Mouse (Mus musculus) stomach, embryonic 14.5 days (tissue): ENCODE results near the gene Tubg1. TPM values are rescaled to one million over a fixed set of nuclear protein-coding genes. Genes with fewer than 3 reads are reported as not detected.
A peak's percentile ranks its signal among the peaks of the same experiment; 100 is the strongest.

Experiments used
- ATAC-seq: fragments of 200-750 bp; cut with Nextera tagmentation; 2 replicates; pipeline ENCODE4 v1.8.0; 2017; ENCODE audit warnings: low read depth, moderate TSS enrichment; ENCODE audit not compliant: insufficient number of reproducible peaks, insufficient read depth, low FRiP score
- H3K27ac ChIP-seq: fragments of 300-500 bp; sonication (generic); 2 replicates; pipeline ENCODE4 v1.5.1; 2014; ENCODE audit warnings: mild to moderate bottlenecking, low read length, moderate library complexity, mixed read lengths
- H3K27me3 ChIP-seq: fragments of 300-500 bp; sonication (generic); 2 replicates; pipeline ENCODE4 v1.6.1; 2014; ENCODE audit warnings: low read length, control low read depth, mixed read lengths; ENCODE audit not compliant: control insufficient read depth, insufficient read depth
- H3K36me3 ChIP-seq: fragments of 300-500 bp; sonication (generic); 2 replicates; pipeline ENCODE4 v1.6.1; 2014; ENCODE audit warnings: mild to moderate bottlenecking, control low read depth, low read length, moderate library complexity, mixed read lengths; ENCODE audit not compliant: control insufficient read depth, insufficient read depth
- H3K4me1 ChIP-seq: fragments of 300-500 bp; sonication (generic); 2 replicates; pipeline ENCODE4 v1.6.1; 2014; ENCODE audit warnings: low read length, control low read depth, mixed read lengths; ENCODE audit not compliant: control insufficient read depth, insufficient read depth
- H3K4me2 ChIP-seq: fragments of 300-500 bp; sonication (generic); replicated peaks from 2 replicates; pipeline ENCODE4 v1.6.1; 2014; ENCODE audit warnings: low read depth, low read length, control low read depth
- H3K4me3 ChIP-seq: fragments of 300-500 bp; sonication (generic); 2 replicates; pipeline ENCODE4 v1.5.1; 2014; ENCODE audit warnings: low read depth, low read length, control low read depth
- H3K9ac ChIP-seq: fragments of 300-500 bp; sonication (generic); replicated peaks from 2 replicates; pipeline ENCODE4 v1.6.1; 2014; ENCODE audit warnings: low read depth, mild to moderate bottlenecking, control low read depth, low read length, moderate library complexity, mixed read lengths
- H3K9me3 ChIP-seq: fragments of 300-500 bp; sonication (generic); 2 replicates; pipeline ENCODE4 v1.6.1; 2016; ENCODE audit warnings: low read depth, low read length, control low read depth; ENCODE audit not compliant: control insufficient read depth
- WGBS: fragments of 180-500 bp; shearing (Covaris S2); extraction: QIAGEN DNeasy Blood & Tissue Kit; methylation state at CpG from one replicate; pipeline ENCODE4 v1.1.7; 2014; 5-methylcytosine and 5-hydroxymethylcytosine counted together
- polyA plus RNA-seq: library from polyadenylated mRNA; unstranded; fragments of >200 nt; fragmentation: Nextera tagmentation; extraction: Ambion mirVana; gene quantifications from 2 replicates; pipeline ENCODE4 v1.2.1, GENCODE M21; 2014

Gene Tubg1
- polyA plus RNA-seq, 1 experiment from 2014 or later: 70.5 TPM

DNA sequence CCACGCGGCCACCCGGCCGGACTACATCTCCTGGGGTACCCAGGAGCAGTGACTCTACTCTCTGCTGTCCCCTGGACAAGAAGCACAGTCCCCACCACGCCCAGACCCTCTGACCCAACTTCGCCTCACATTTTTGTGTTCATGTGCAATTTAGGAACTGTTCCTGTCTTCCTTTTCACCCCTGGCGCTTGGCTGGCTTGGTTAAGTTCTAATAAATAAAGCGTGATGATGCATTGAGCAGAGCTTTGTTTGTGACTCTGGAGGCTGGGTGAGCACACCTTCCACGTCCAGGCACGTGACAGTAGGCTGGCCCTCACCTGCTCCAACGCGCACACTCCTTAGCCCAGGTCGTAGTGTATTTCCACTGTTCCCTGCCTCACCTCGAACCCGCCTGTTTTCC, 41.8 kb downstream of the Tubg1 start:
- WGBS: 88% methylated on average over 15 of the region's 15 CpGs
- peaks cover 14% of the 10 kb centered on the region; the same call in 1 of the 2 replicates for H3K4me1 ChIP-seq
- no peaks in the 10 kb centered on the region for H3K9me3 ChIP-seq
- ATAC-seq: no peak
- no peak overlapping the region for H3K4me3 ChIP-seq
- peaks cover 3% of the 10 kb centered on the region; the same call in 1 of the 2 replicates for H3K27me3 ChIP-seq
- no peak overlapping the region for H3K4me2 ChIP-seq
- H3K36me3 ChIP-seq: peaks cover 43% of the 10 kb centered on the region
- no peak overlapping the region for H3K9ac ChIP-seq
- H3K27ac ChIP-seq: no peak overlapping the region

DNA sequence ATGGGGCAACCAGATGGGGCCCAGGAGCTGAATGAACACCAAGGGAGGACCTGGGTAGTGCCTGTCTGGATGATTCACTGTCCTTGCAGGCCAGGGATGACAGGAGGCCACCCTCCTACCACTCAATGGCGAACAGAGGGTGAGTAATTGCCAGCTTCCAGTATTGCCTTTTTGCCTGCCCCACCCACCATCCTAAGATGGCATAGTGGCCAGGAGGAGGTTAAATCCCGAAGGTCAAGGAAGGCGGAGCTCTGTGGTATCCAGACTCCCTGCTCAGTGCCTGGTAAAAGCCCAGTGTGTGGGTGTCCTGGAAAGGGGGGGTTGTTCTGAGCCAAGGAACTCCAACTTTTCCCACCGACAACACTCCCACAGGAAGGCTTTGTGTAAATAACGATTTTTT, 42.6 kb downstream of the Tubg1 start:
- Histone ChIP-seq H3K36me3 (peaks cover 50% of the 10 kb centered on the region), H3K4me1 (peaks cover 14% of the 10 kb centered on the region; the same call in 1 of the 2 replicates), H3K27ac (no peak overlapping the region), H3K4me3 (no peak overlapping the region), H3K27me3 (peaks cover 6% of the 10 kb centered on the region; the same call in 1 of the 2 replicates), H3K9me3 (no peaks in the 10 kb centered on the region), H3K9ac (no peak overlapping the region), H3K4me2 (no peak overlapping the region)
- ATAC-seq: no peak
- WGBS: 57% methylated on average over 5 of the region's 5 CpGs

DNA sequence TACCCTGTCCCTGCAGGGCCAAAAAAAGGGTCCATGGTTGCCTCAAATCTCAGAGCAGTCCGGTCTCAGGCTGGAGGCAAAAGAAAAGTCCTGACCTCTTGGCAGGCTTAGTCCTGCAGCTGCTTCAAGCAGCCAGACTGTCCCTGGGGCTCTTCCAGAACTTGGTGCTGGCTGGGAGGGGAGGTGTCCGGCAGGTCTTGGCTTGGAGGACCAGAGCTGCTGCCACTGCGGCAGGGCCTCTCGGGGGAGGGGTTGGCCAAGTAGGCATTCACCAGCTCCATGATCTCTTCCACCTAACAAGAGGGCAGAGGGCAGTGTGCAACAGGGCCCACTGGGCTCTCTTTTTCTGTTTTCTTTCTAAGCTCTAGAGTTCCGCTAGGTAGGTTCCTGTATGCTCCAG, 43.0 kb downstream of the Tubg1 start:
- Histone ChIP-seq H3K4me1 (peaks cover 14% of the 10 kb centered on the region; the same call in 1 of the 2 replicates), H3K4me2 (no peak overlapping the region), H3K9ac (no peak overlapping the region), H3K9me3 (no peaks in the 10 kb centered on the region), H3K36me3 (peaks cover 55% of the 10 kb centered on the region), H3K27me3 (peaks cover 10% of the 10 kb centered on the region; the same call in 1 of the 2 replicates), H3K4me3 (no peak overlapping the region), H3K27ac (no peak overlapping the region)
- WGBS: 67% methylated on average over 5 of the region's 5 CpGs
- no peak for ATAC-seq

DNA sequence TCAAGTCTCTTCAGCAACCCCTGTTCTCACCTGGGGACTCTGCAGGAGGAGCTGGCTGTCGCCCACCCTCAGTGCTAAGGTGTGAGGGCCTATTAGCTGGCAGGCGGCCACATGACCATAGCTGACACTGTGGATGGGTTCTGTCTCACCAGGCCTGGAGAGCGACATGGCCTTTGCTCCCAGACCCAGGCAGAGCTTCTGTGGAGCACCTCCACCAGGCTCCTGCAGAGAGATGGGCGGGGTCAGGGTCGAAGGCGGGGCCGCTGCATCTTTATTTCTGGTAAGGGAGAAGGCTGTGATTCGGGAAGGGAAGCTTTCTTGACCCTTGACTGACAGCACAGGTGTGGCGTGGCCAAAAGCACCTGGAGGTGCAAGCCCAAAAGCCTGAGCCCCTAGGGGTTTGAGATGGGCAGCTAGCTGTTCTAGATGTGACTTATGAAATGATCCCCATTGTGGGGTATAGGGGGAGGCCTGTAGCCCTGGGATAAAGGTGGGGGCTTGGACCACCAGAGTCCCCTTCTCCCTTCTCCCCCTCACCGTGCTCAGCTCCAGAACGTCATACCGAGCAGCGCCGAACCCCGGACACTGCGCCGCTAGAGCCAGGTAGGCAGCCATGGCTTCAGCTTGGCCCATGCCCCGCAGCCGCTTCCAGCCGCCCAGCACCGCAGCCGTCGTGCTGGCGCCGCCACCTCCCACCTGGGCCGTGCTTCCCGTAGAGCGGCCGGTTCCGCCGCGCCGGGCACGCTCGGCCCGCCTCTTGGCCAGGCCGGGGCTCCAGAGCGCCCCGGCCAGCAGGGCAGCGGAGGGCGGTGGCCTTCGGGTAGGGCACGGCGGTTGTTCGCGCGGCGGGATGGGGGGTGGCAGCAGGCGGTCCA, 44.0 kb downstream of the Tubg1 start:
- Histone ChIP-seq H3K9ac (no peak overlapping the region), H3K4me3 (peak overlapping the region; percentile 10), H3K36me3 (peaks cover 62% of the 10 kb centered on the region), H3K27me3 (peaks cover 10% of the 10 kb centered on the region; the same call in 1 of the 2 replicates), H3K4me1 (peaks cover 16% of the 10 kb centered on the region; the same call in 1 of the 2 replicates), H3K9me3 (no peaks in the 10 kb centered on the region), H3K27ac (no peak overlapping the region), H3K4me2 (peak overlapping the region; percentile 25)
- 33% methylated on average over 48 of the region's 49 CpGs for WGBS
- no peak for ATAC-seq

DNA sequence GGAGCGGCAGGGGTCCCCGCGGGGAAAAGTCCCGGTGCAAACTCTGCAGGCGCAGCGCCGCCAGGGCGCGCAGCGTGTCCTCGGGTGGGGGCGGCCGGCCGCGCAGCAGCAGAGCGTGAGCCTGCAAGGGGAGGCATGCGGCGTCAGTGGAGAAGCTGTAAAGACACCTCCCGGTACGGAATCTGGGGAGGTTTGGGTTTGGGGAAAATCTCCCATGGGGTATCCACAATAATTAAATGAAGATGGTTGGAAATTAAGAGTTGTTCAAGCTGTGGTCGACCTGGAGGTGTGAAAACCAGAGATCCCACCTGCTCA, 44.6 kb downstream of the Tubg1 start:
- peak overlapping the region; percentile 10 for H3K4me3 ChIP-seq
- no peak for ATAC-seq

DNA sequence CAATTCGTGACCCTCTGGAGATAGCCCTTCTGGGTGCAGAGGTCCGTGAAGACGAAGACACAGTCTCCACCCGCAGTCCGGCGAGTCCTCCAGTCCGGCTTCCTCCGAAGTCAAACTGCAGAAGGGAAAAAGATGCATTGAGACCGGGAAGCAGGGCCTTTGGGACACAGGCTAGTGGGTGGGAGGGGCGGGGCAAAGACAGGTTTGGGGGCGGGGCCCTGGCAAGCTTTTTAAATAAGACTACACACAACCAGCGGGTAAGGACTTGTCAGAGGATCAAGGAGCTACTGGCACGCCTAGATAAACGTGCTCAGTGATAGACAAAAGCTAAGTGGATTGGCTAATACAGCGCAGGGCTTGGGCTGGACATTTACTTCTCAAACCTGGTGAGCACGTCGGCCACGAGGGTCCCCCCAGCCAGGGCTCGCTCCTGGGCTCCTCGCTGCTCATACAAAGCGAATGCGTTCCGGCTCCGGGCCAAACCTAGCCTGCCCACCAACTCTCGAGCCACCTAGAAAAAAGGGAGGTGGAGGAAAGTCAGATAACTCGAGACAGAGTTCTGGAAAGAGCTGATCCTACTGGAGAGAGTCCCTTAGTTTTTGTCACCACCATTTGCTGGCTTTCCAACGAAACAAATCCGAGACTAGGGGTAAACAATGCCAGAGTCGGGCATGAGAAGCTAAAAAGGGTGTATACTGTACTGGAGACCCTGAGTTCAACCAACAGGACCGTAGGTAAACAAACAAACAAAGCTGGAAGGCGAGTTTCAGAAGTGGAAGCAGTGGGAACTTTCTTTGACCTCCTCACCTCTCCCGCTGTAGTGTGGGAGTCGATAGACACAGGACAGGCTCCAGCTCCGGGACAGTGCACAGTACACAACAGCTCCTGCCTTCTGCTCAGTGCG, 45.2 kb downstream of the Tubg1 start:
- ATAC-seq: peak; percentile 47; the same call in 1 of the 2 replicates
- Histone ChIP-seq H3K27me3 (peaks cover 10% of the 10 kb centered on the region; the same call in 1 of the 2 replicates), H3K9ac (no peak overlapping the region), H3K4me3 (peak overlapping the region; percentile 10; the same call in 1 of the 2 replicates), H3K27ac (peak overlapping the region; percentile 69; the same call in 1 of the 2 replicates), H3K36me3 (peaks cover 62% of the 10 kb centered on the region), H3K9me3 (no peaks in the 10 kb centered on the region), H3K4me1 (peaks cover 22% of the 10 kb centered on the region; the same call in 1 of the 2 replicates), H3K4me2 (no peak overlapping the region)
- WGBS: 43% methylated on average over 35 of the region's 35 CpGs

More for the DNA sequence above, 44.6 kb downstream of the Tubg1 start:
- no peak overlapping the region for H3K9ac ChIP-seq
- H3K36me3 ChIP-seq: peaks cover 62% of the 10 kb centered on the region
- peaks cover 22% of the 10 kb centered on the region; the same call in 1 of the 2 replicates for H3K4me1 ChIP-seq
- peaks cover 10% of the 10 kb centered on the region; the same call in 1 of the 2 replicates for H3K27me3 ChIP-seq
- no peaks in the 10 kb centered on the region for H3K9me3 ChIP-seq
- WGBS: 30% methylated on average over 21 of the region's 21 CpGs
- peak overlapping the region; percentile 25 for H3K4me2 ChIP-seq
- no peak overlapping the region for H3K27ac ChIP-seq

DNA sequence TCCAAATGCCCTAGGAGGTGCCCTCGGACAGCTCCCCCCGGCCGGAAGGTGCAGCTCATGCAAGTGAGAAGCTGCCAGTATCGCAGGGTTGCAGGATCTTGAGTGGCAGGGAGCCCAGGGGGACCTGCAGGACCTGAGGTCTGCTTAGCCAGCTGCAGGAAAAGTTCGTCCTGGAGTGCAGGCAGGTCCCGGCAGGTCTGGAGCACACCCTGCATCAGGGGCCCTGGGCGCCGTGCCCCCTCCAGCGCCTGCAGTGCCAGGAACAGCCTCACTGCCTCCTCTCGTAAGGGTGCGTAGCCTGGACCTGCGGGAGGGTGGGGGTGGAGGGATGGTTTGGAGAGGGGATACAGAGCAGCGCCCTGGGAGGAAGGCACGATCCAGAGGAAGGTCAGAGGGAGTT, 46.6 kb downstream of the Tubg1 start:
- Histone ChIP-seq H3K4me2 (0 out of 2 replicates have a peak overlapping the region, but pooled peaks have one; percentile 15), H3K27ac (no peak overlapping the region), H3K4me3 (no peak overlapping the region)

More for the DNA sequence above, 46.6 kb downstream of the Tubg1 start:
- peaks cover 10% of the 10 kb centered on the region; the same call in 1 of the 2 replicates for H3K27me3 ChIP-seq
- no peaks in the 10 kb centered on the region for H3K9me3 ChIP-seq
- ATAC-seq: no peak
- 73% methylated on average over 14 of the region's 14 CpGs for WGBS
- peaks cover 59% of the 10 kb centered on the region for H3K36me3 ChIP-seq
- H3K4me1 ChIP-seq: peaks cover 22% of the 10 kb centered on the region; the same call in 1 of the 2 replicates
- H3K9ac ChIP-seq: no peak overlapping the region
